Mouse (Mus musculus): ENCODE data around the gene Mapkapk3. TPM values are rescaled to one million over a fixed set of nuclear protein-coding genes. Genes with fewer than 3 reads are reported as not detected.

Mapkapk3 gene
- total and polyA plus RNA-seq, 3 experiments, result 29.9 to 39.8 (median 30.1) TPM

DNA sequence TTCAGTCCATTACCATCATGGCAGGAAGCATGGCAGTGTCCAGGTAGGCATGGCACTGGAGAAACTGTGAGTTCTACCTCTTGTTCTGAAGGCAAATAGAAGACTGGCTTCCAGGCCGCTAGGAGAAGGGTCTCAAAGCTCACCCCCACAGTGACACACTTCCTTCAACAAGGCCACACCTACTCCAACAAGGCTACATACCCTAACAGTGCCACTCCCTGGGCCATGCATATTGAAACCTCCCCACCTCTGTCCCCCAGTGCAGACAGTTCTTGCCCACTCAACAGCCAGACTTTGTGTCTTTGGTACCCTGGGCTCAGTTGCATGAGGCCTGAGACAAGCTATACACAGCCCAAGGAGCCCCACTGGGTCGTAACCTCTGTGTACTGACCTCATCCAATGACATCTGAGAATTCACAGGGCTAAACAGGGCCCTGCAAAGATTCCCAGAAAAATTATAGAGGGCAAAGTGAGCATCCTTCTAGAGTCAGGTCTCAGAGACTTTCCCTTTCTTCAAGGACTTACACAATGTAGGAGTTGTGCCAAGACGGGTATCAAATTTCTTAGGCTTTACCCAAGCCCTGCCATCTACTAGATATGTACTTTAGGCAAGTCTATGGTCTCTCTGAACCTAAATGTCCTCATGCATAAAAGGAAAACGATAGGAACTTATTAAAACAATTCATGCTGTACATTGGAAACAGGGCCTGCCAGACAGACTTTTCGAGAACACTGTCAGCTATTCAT is 8.3 kb downstream of the Mapkapk3 start:
- H3K4me1 ChIP-seq (ENCODE audit: control insufficient read depth in 1 of 2, insufficient read depth in 2 of 2), result peaks cover 24 to 56% of the 10 kb centered on the region in 2 experiments
- no peak overlapping the region for H3K4me3 ChIP-seq (replicated peaks in 1 of 3; ENCODE audit: low read depth in 2 of 3, low read length in 2 of 3, poor library complexity in 1 of 3)
- H3K9me3 ChIP-seq (replicated peaks; ENCODE audit: low read length), result no peaks in the 10 kb centered on the region
- H3K27ac ChIP-seq (ENCODE audit: insufficient read depth, low read depth), result no peak overlapping the region
- peaks cover 4 to 53% of the 10 kb centered on the region in 2 experiments for H3K36me3 ChIP-seq (replicated peaks in 1 of 2; ENCODE audit: control insufficient read depth in 1 of 2, insufficient read depth in 1 of 2, low read length in 1 of 2)
- H3K27me3 ChIP-seq (replicated peaks), result no peaks in the 10 kb centered on the region
- H3K79me2 ChIP-seq (replicated peaks; ENCODE audit: control insufficient read depth, extremely low read depth, insufficient read depth, poor library complexity, severe bottlenecking), result no peaks in the 10 kb centered on the region
- in situ Hi-C loops (cut with MboI; ENCODE audit: low pct_ligation_motif_present, low pct_unique_long_range_greater_than_20kb, low sequenced_read_pairs), result loop anchor here (25.0 kb wide), 1 partner anchor 619 kb away; the partner anchor contains the start of gene Grm2
- H3K4me2 ChIP-seq (ENCODE audit: insufficient read depth, low read depth, poor library complexity, severe bottlenecking), result no peak overlapping the region
- DNase-seq (ENCODE audit: extremely low read depth), result no peak
- H3K9ac ChIP-seq (ENCODE audit: insufficient read depth, low read depth), result no peak overlapping the region
- dilution Hi-C loops (cut with MboI; ENCODE audit: extremely low pct_ligation_motif_present, extremely low pct_unique_long_range_greater_than_20kb, low sequenced_read_pairs), result no loop called here
- TF ChIP-seq POLR2AphosphoS2 (IDR thresholded peaks at IDR 0.05; ENCODE audit: low read depth, low read length) (no peak), ZMIZ1 (IDR thresholded peaks at IDR 0.05; ENCODE audit: low read depth, low read length) (no peak), MAFK (IDR thresholded peaks at IDR 0.05; ENCODE audit: insufficient replicate concordance, low read length) (no peak), NRF1 (IDR thresholded peaks at IDR 0.05; ENCODE audit: low read depth, low read length) (no peak), IRF4 (IDR thresholded peaks at IDR 0.05; ENCODE audit: low read depth, low read length) (no peak)

DNA sequence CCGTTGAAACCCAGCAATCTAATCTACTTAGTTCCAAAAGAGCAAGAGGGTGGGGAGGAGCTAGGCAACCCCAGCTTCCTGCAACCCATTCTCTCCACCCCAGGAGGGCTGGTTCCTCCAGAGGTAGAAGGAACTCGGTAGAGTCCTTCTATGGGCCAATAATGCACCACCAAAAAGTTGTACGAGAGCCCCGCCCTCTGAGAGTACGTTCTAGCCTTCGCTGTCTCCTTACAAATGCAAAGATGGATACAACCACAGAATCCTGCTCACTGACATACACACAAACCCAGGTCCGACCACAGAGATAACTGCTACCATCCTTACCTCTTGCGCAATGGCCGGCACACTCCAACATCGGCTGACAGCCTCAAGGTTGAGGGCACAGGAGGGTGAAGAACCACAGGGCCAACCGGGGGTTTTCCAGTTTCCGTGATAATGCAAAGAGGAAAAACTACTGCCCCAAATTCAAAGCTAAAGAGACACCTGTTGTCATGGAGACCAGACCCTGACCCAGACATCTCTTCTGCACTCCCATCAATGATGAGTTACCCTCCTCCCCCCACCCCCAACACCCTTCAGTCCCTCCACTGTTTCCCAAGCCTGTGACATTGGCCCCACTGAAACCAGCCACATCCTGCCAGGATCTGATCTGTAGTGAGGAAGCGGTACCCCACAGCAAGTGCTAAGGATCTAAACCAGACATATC is 9.2 kb downstream of the Mapkapk3 start:
- Histone ChIP-seq H3K4me2 (ENCODE audit: insufficient read depth, low read depth, poor library complexity, severe bottlenecking) (peak overlapping the region; percentile 71), H3K9ac (ENCODE audit: insufficient read depth, low read depth) (0 out of 2 replicates have a peak overlapping the region, but pooled peaks have one; percentile 4), H3K27me3 (replicated peaks) (no peaks in the 10 kb centered on the region), H3K36me3 (replicated peaks in 1 of 2; ENCODE audit: control insufficient read depth in 1 of 2, insufficient read depth in 1 of 2, low read length in 1 of 2) (peaks cover 3 to 53% of the 10 kb centered on the region in 2 experiments), H3K79me2 (replicated peaks; ENCODE audit: control insufficient read depth, extremely low read depth, insufficient read depth, poor library complexity, severe bottlenecking) (no peaks in the 10 kb centered on the region), H3K9me3 (replicated peaks; ENCODE audit: low read length) (no peaks in the 10 kb centered on the region), H3K4me1 (ENCODE audit: control insufficient read depth in 1 of 2, insufficient read depth in 2 of 2) (peaks cover 24 to 46% of the 10 kb centered on the region in 2 experiments), H3K27ac (ENCODE audit: insufficient read depth, low read depth) (peak overlapping the region; percentile 2; the same call in 1 of the 2 replicates), H3K4me3 (replicated peaks in 1 of 3; ENCODE audit: low read depth in 2 of 3, low read length in 2 of 3, poor library complexity in 1 of 3) (peak overlapping the region; percentile 3 to 41 (median 31))
- in situ Hi-C loops (cut with MboI; ENCODE audit: low pct_ligation_motif_present, low pct_unique_long_range_greater_than_20kb, low sequenced_read_pairs), result loop anchor here (25.0 kb wide), 1 partner anchor 618 kb away; the partner anchor contains the start of gene Grm2
- TF ChIP-seq BHLHE40 (IDR thresholded peaks at IDR 0.05; ENCODE audit: low read depth, low read length) (peak; percentile 73), IRF4 (IDR thresholded peaks at IDR 0.05; ENCODE audit: low read depth, low read length) (0 out of 2 replicates have a peak, but pooled peaks have one; percentile 28), NRF1 (IDR thresholded peaks at IDR 0.05; ENCODE audit: low read depth, low read length) (0 out of 2 replicates have a peak, but pooled peaks have one; percentile 17), MAX (IDR thresholded peaks at IDR 0.05; ENCODE audit: low read length) (0 out of 2 replicates have a peak, but pooled peaks have one; percentile 13), ETS1 (conservative IDR thresholded peaks at IDR 0.05; ENCODE audit: low read depth, low read length) (peak; percentile 27; the same call in 1 of the 2 replicates), SMC3 (IDR thresholded peaks at IDR 0.05; ENCODE audit: low read depth, low read length) (no peak), ZC3H11A (IDR thresholded peaks at IDR 0.05; ENCODE audit: low read depth, low read length) (no peak), POLR2A (IDR thresholded peaks at IDR 0.05; ENCODE audit: low read depth, low read length) (0 out of 2 replicates have a peak, but pooled peaks have one; percentile 15)
- dilution Hi-C loops (cut with MboI; ENCODE audit: extremely low pct_ligation_motif_present, extremely low pct_unique_long_range_greater_than_20kb, low sequenced_read_pairs), result no loop called here
- no peak for DNase-seq (ENCODE audit: extremely low read depth)
